Mouse (Mus musculus): ENCODE data around the gene Olfr140.

Gene Olfr140

DNA sequence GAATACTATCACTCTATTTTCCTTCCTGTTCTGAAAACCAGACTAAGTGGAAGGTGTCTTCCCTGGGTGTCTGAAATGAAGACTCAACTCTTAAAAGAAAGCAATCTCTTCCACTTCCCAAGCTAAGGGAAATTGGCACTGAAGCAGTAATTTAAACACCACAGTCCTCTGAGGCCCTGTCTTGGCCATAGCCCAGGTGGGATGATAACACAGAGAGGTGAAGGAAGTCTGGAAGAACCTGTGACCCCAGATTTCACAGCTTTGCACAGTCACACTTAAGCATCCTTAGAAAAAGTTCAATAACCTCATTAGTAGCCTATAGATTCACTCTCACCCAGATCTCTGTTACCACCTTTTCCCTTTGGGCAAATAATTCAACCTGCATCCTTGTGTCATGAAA, at the start of gene Olfr140:
Gene Olfr140 (minus strand): TSS at position 101 of the 400 bp plus-strand sequence.
- DNase-seq (ENCODE audit: low spot score), result no peak

DNA sequence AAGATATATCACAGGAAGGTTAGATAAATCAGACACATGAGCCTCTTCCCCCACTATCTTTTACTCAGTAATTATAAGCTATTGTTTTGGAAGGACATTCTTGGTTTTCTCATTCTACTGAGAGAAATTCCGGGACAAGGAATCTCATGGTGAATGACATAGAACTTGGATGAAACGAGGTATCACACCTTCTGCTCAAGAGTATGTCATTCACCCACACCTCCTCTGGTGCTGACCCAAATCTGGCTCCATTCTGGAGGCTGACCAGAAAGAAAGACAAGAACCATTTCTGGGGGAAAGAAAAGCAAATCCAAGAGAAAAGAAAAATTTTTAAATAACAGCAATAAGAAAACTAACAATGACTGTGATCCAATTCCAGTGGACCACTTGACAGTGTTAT, 6.7 kb upstream of the Olfr140 start:
- DNase-seq (ENCODE audit: low spot score), result no peak

GRCm38 (mm10) chr2:90035037-90035436, 28.4 kb downstream of the Olfr140 start, which contains the start of gene Olfr1265:
Gene Olfr1265 (plus strand): TSS chr2:90035337.
- no peak for DNase-seq (ENCODE audit: low spot score)

DNA sequence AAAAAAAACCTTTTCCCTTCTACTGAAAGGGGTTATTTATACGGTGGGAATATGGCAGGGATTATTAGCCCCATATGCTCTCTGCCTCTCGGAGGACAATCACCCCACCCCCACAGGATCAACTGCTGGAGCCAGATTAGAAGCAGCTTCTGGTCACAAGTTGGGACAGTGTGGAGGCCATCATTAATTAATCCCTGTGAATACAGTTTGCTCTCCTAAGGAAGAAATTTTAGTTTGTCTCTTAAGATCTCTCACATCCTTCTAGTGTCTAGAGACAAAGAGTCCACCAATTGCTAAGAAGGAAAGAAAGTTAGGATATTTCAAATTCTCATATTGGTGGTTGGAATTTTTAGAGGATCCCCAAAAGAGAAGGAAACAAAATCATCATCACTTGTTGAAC, 37.9 kb downstream of the Olfr140 start, which contains the start of gene Olfr1264:
Gene Olfr1264 (minus strand): TSS at position 101 of the 400 bp plus-strand sequence.
- DNase-seq (ENCODE audit: low spot score), result no peak

- DNase-seq (ENCODE audit: low spot score), result no peak
These were observed 51.6 kb downstream of the Olfr140 start, which contains the start of gene Olfr1263 for GRCm38 (mm10) chr2:90011831-90012230. Gene Olfr1263 (plus strand): TSS chr2:90012131.

- DNase-seq (ENCODE audit: low spot score), result no peak
These were observed 63.5 kb downstream of the Olfr140 start, which contains the start of gene Olfr1262 for GRCm38 (mm10) chr2:89999845-90000244. Gene Olfr1262 (plus strand): TSS chr2:90000145.

Measured in c-Kit-positive CD71-positive TER-119-positive erythroid progenitor cells, embryonic 14.5 days (primary cell).